Mouse (Mus musculus): ENCODE measurements at regions not wholly inside any gene's neighbourhood (a gene's known extent, or its start where the extent isn't known, plus 50 kb on each side); places are given as distances from the start of the nearest gene placed in this dataset.

DNA sequence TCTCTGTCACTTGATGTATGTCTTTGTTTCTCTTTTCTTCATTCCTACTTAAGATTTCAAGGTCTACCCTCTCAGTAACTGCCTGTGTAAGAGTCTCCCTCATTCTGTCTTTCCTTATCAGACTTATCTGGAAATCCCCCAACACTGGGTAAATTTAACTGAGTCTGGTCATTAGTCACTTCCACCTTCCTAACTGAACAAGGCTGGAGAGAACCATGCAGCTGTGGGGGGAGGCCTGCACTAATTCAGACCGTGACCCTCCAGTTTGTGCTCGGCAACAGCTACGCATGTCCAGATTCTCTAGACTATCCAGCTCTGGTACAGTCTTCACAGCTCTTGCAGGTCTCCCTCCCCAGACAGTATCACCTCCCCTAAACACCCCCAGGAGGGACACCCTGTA is 103.3 kb downstream of the Prox1 start:
- H3K36me3 ChIP-seq, result no peaks in the 10 kb centered on the region
- 57% methylated on average over 3 of the region's 3 CpGs for WGBS (ENCODE audit: insufficient replicate concordance)
- no peak for ATAC-seq (ENCODE audit: low read depth)
- H3K9me3 ChIP-seq (replicated peaks), result no peaks in the 10 kb centered on the region
- no peak overlapping the region for H3K4me2 ChIP-seq
- H3K4me3 ChIP-seq (replicated peaks), result no peak overlapping the region
- no peak overlapping the region for H3K27ac ChIP-seq
- no peak for DNase-seq
- H3K4me1 ChIP-seq (replicated peaks), result no peaks in the 10 kb centered on the region; the same call in 1 of the 2 replicates
- H3K9ac ChIP-seq, result no peak overlapping the region
- H3K27me3 ChIP-seq, result no peaks in the 10 kb centered on the region

GRCm38 (mm10) chr1:190066426-190066825 is 104.1 kb downstream of the Prox1 start:
- no peak overlapping the region for H3K9ac ChIP-seq
- no peak overlapping the region for H3K27ac ChIP-seq
- H3K36me3 ChIP-seq, result no peaks in the 10 kb centered on the region
- no peak overlapping the region for H3K4me3 ChIP-seq (replicated peaks)
- H3K27me3 ChIP-seq, result no peaks in the 10 kb centered on the region
- no peak for ATAC-seq (ENCODE audit: low read depth)
- WGBS (ENCODE audit: insufficient replicate concordance), result 54% methylated on average over 9 of the region's 9 CpGs
- no peak for DNase-seq
- no peaks in the 10 kb centered on the region for H3K9me3 ChIP-seq (replicated peaks)
- no peak overlapping the region for H3K4me2 ChIP-seq
- H3K4me1 ChIP-seq (replicated peaks), result peaks cover 6% of the 10 kb centered on the region

- H3K27me3 ChIP-seq, result no peaks in the 10 kb centered on the region
- DNase-seq (no peak), ATAC-seq (ENCODE audit: low read depth) (no peak)
- peaks cover 6% of the 10 kb centered on the region; the same call in 1 of the 2 replicates for H3K4me1 ChIP-seq (replicated peaks)
- WGBS (ENCODE audit: insufficient replicate concordance), result 56% methylated on average over 9 of the region's 9 CpGs
- no peaks in the 10 kb centered on the region for H3K36me3 ChIP-seq
- H3K27ac ChIP-seq, result no peak overlapping the region
- H3K9me3 ChIP-seq (replicated peaks), result no peaks in the 10 kb centered on the region
- no peak overlapping the region for H3K4me2 ChIP-seq
- H3K4me3 ChIP-seq (replicated peaks), result no peak overlapping the region
- H3K9ac ChIP-seq, result no peak overlapping the region
Measured at GRCm38 (mm10) chr1:190061560-190062295, 108.8 kb downstream of the Prox1 start.

DNA sequence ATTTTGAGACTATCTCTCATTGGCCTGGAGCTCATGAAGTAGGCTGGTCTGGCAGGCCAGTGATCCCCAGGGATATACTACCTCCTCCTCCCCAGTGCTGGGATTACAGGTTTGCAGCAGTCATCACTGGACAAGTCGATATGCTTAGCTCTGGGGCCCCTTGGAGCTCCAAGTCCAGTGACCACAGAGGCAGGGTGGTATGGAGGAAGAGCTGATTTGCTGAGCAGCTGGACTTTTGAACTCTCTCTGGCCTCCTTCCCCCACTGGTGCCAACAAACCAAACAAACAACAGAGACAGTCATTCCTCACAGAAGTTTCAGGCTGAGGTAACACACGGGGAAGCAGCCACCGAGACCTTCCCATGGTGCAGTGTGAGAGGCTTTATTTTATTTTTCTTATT is 111.5 kb downstream of the Prox1 start:
- Histone ChIP-seq H3K4me2 (no peak overlapping the region), H3K27ac (peak overlapping the region; percentile 9; the same call in 1 of the 2 replicates), H3K4me3 (replicated peaks) (no peak overlapping the region), H3K9ac (no peak overlapping the region), H3K4me1 (replicated peaks) (peaks cover 6% of the 10 kb centered on the region; the same call in 1 of the 2 replicates), H3K27me3 (no peaks in the 10 kb centered on the region), H3K9me3 (replicated peaks) (no peaks in the 10 kb centered on the region), H3K36me3 (no peaks in the 10 kb centered on the region)
- 49% methylated on average over 3 of the region's 3 CpGs for WGBS (ENCODE audit: insufficient replicate concordance)
- no peak for DNase-seq
- peak; percentile 30; the same call in 1 of the 2 replicates for ATAC-seq (ENCODE audit: low read depth)

DNA sequence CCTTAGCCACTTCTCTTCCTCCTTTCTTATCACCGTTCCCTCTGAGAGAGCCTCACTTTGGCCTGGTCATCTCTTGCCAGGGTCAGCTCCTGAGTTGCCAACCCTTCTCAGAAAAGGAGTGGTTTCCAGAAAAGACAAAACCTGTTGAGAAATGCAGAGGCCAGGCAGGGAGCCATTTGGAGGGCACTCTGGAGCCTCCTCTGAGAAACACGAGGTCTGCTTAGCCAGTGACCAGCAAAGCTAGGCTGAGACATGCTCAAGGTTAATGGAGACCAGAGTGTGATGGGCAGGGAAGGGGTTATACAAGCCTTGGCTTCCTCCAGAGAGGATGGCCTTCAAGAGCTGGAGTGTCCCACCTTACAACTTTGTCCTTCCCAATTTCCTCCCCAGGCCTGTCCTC is 113.6 kb downstream of the Prox1 start:
- H3K27me3 ChIP-seq, result no peaks in the 10 kb centered on the region
- H3K36me3 ChIP-seq, result no peaks in the 10 kb centered on the region
- H3K9me3 ChIP-seq (replicated peaks), result no peaks in the 10 kb centered on the region
- DNase-seq (no peak), ATAC-seq (ENCODE audit: low read depth) (no peak)
- H3K27ac ChIP-seq, result no peak overlapping the region
- H3K4me2 ChIP-seq, result no peak overlapping the region
- H3K9ac ChIP-seq, result no peak overlapping the region
- WGBS (ENCODE audit: insufficient replicate concordance), result 54% methylated on average over 2 of the region's 2 CpGs
- H3K4me1 ChIP-seq (replicated peaks), result peaks cover 5% of the 10 kb centered on the region; the same call in 1 of the 2 replicates
- H3K4me3 ChIP-seq (replicated peaks), result no peak overlapping the region

DNA sequence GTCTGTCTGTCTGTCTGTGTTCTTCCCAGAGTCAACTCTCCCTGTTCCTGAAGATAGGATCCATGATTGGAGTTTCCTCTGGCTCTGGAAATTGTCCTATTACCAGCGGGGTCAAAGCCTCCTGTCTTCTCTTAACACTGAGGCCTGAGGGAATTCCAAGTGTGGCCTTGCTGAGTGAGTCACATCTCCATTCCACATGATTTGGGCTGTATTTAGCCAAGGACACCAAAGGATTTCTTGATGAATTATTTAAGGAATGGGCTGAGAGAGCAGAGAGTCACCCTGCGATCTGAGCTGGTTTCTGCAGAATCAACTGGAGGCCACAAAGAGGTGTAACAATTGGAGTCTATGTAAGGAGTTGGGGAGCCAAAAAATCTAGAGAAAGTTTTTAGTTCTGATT is 118.6 kb downstream of the Prox1 start:
- Histone ChIP-seq H3K9ac (no peak overlapping the region), H3K4me1 (replicated peaks) (no peaks in the 10 kb centered on the region), H3K4me3 (replicated peaks) (no peak overlapping the region), H3K27ac (no peak overlapping the region), H3K36me3 (no peaks in the 10 kb centered on the region), H3K9me3 (replicated peaks) (no peaks in the 10 kb centered on the region), H3K27me3 (no peaks in the 10 kb centered on the region), H3K4me2 (no peak overlapping the region)
- ATAC-seq (ENCODE audit: low read depth), result no peak
- no peak for DNase-seq
- 76% methylated on average over 2 of the region's 2 CpGs for WGBS (ENCODE audit: insufficient replicate concordance)

DNA sequence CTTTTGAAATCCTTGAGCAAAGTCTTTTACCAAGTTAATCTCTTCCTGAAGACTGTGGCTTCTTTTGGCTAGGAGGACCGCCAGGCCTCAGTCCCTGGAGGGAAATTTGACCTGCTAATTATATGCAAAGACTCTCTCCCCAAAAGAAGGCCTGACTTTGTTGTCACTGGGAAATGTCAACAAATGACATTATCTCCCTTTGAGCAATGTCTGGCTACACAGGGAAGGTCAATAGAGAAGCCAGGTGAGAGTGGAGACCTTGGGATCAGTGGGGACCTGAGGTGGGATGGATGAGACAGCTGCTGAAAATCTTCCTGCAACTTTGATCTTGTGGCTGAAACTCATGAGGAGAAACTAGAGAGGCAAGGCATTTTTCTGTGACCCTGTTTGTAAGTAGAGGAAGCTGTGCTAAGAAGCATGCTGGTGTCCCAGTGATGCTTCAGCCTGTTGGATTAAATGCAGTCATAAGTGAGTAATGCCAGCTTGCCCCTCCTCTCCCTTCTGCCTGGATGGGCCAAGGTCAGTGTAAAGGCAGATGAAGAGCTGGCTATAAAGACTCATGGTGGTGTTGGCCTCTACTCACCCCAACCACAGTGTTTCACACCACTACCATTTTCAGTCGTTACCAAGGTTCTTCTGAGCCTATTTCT is 121.9 kb downstream of the Prox1 start:
- no peaks in the 10 kb centered on the region for H3K36me3 ChIP-seq
- no peak overlapping the region for H3K4me2 ChIP-seq
- ATAC-seq (ENCODE audit: low read depth) (no peak), DNase-seq (no peak)
- WGBS (ENCODE audit: insufficient replicate concordance), result 40% methylated on average over 2 of the region's 2 CpGs
- no peak overlapping the region for H3K4me3 ChIP-seq (replicated peaks)
- H3K27me3 ChIP-seq, result no peaks in the 10 kb centered on the region
- peak overlapping the region; percentile 69 for H3K27ac ChIP-seq
- no peak overlapping the region for H3K9ac ChIP-seq
- no peaks in the 10 kb centered on the region for H3K9me3 ChIP-seq (replicated peaks)
- peaks cover 5% of the 10 kb centered on the region; the same call in 1 of the 2 replicates for H3K4me1 ChIP-seq (replicated peaks)

- Histone ChIP-seq H3K4me1 (replicated peaks) (peaks cover 11% of the 10 kb centered on the region), H3K36me3 (no peaks in the 10 kb centered on the region), H3K27me3 (no peaks in the 10 kb centered on the region), H3K4me3 (replicated peaks) (no peak overlapping the region), H3K27ac (no peak overlapping the region), H3K9me3 (replicated peaks) (no peaks in the 10 kb centered on the region), H3K9ac (no peak overlapping the region), H3K4me2 (no peak overlapping the region)
- DNase-seq (no peak), ATAC-seq (ENCODE audit: low read depth) (no peak)
- 74% methylated on average over 6 of the region's 6 CpGs for WGBS (ENCODE audit: insufficient replicate concordance)
Measured at GRCm38 (mm10) chr1:190047201-190047600, 123.3 kb downstream of the Prox1 start.

- H3K4me3 ChIP-seq (replicated peaks), result no peak overlapping the region
- WGBS (ENCODE audit: insufficient replicate concordance), result 25% methylated on average over 1 of the region's 1 CpGs
- H3K4me2 ChIP-seq, result no peak overlapping the region
- H3K4me1 ChIP-seq (replicated peaks), result peaks cover 11% of the 10 kb centered on the region
- DNase-seq (no peak), ATAC-seq (ENCODE audit: low read depth) (no peak)
- H3K27me3 ChIP-seq, result no peaks in the 10 kb centered on the region
- no peak overlapping the region for H3K9ac ChIP-seq
- H3K27ac ChIP-seq, result no peak overlapping the region; the same call in 1 of the 2 replicates
- H3K36me3 ChIP-seq, result no peaks in the 10 kb centered on the region
- no peaks in the 10 kb centered on the region for H3K9me3 ChIP-seq (replicated peaks)
Measured at GRCm38 (mm10) chr1:190045797-190046196, 123.6 kb upstream of the Smyd2 start.

- 13% methylated on average over 3 of the region's 3 CpGs for WGBS (ENCODE audit: insufficient replicate concordance)
- H3K4me3 ChIP-seq (replicated peaks), result no peak overlapping the region
- DNase-seq, result no peak
- H3K27me3 ChIP-seq, result no peaks in the 10 kb centered on the region
- no peaks in the 10 kb centered on the region for H3K36me3 ChIP-seq
- H3K4me2 ChIP-seq, result no peak overlapping the region
- H3K27ac ChIP-seq, result no peak overlapping the region
- peaks cover 11% of the 10 kb centered on the region for H3K4me1 ChIP-seq (replicated peaks)
- no peak overlapping the region for H3K9ac ChIP-seq
- no peaks in the 10 kb centered on the region for H3K9me3 ChIP-seq (replicated peaks)
- no peak for ATAC-seq (ENCODE audit: low read depth)
Measured at GRCm38 (mm10) chr1:190044036-190044435, 121.9 kb upstream of the Smyd2 start.

DNA sequence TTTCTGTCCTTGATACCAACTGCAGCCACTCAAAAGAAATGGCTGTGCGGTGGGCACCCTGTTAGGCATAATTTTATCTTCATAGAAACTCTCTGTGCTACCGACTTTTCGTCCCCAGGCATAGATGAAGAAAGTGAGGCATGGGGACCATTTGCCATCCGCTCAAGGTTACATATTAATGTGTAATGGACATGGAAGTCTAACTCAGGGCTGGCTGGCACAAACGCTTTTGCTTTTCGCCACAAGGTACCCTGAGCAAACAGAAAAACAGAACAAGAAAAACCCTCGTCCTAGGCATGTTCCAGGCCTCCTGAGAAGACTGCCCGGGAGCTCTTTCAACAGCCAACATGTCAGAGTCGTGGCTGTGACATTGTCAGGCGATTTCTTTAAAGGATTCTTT is 121.0 kb upstream of the Smyd2 start:
- Histone ChIP-seq H3K9ac (no peak overlapping the region), H3K4me2 (no peak overlapping the region), H3K4me1 (replicated peaks) (peaks cover 11% of the 10 kb centered on the region), H3K27ac (peak overlapping the region; percentile 64; the same call in 1 of the 2 replicates), H3K27me3 (no peaks in the 10 kb centered on the region), H3K36me3 (no peaks in the 10 kb centered on the region), H3K4me3 (replicated peaks) (no peak overlapping the region), H3K9me3 (replicated peaks) (no peaks in the 10 kb centered on the region)
- WGBS (ENCODE audit: insufficient replicate concordance), result 65% methylated on average over 10 of the region's 10 CpGs
- DNase-seq, result no peak
- no peak for ATAC-seq (ENCODE audit: low read depth)

- ATAC-seq (ENCODE audit: low read depth) (peak; percentile 61), DNase-seq (peak; percentile 2)
- Histone ChIP-seq H3K9ac (no peak overlapping the region), H3K27me3 (no peaks in the 10 kb centered on the region), H3K9me3 (replicated peaks) (no peaks in the 10 kb centered on the region), H3K4me1 (replicated peaks) (peaks cover 11% of the 10 kb centered on the region), H3K4me2 (no peak overlapping the region), H3K27ac (no peak overlapping the region), H3K36me3 (no peaks in the 10 kb centered on the region), H3K4me3 (replicated peaks) (no peak overlapping the region)
- WGBS (ENCODE audit: insufficient replicate concordance), result 49% methylated on average over 4 of the region's 4 CpGs
Measured at GRCm38 (mm10) chr1:190042197-190042596, 120.0 kb upstream of the Smyd2 start.
